Mouse (Mus musculus) embryonic facial prominence, embryonic 12.5 days (tissue): ENCODE results near the gene Cdc20. TPM values are rescaled to one million over a fixed set of nuclear protein-coding genes. Genes with fewer than 3 reads are reported as not detected.

ENCODE experiments used
- ATAC-seq: fragments of 200-750 bp; cut with Nextera tagmentation; 2 replicates; pipeline ENCODE4 v1.8.0; 2017; ENCODE audit not compliant: insufficient number of reproducible peaks, insufficient read depth, low FRiP score, low TSS enrichment
- H3K27ac ChIP-seq: fragments of 300-500 bp; sonication (generic); 2 replicates; pipeline ENCODE4 v1.5.1; 2016; ENCODE audit warnings: mild to moderate bottlenecking
- H3K27me3 ChIP-seq: fragments of 300-500 bp; sonication (generic); 2 replicates; pipeline ENCODE4 v1.6.1; 2016; ENCODE audit warnings: mild to moderate bottlenecking, moderate library complexity
- H3K36me3 ChIP-seq: fragments of 300-500 bp; sonication (generic); 2 replicates; pipeline ENCODE4 v1.6.1; 2016; ENCODE audit warnings: mild to moderate bottlenecking
- H3K4me1 ChIP-seq: fragments of 300-500 bp; sonication (generic); 2 replicates; pipeline ENCODE4 v1.6.1; 2016
- H3K4me2 ChIP-seq: fragments of 300-500 bp; sonication (generic); replicated peaks from 2 replicates; pipeline ENCODE4 v1.6.1; 2016; ENCODE audit warnings: mild to moderate bottlenecking, moderate library complexity
- H3K4me3 ChIP-seq: fragments of 300-500 bp; sonication (generic); 2 replicates; pipeline ENCODE4 v1.5.1; 2016; ENCODE audit warnings: mild to moderate bottlenecking
- H3K9ac ChIP-seq: fragments of 300-500 bp; sonication (generic); 2 replicates; pipeline ENCODE4 v1.6.1; 2016; ENCODE audit warnings: mild to moderate bottlenecking, moderate library complexity
- H3K9me3 ChIP-seq: fragments of 300-500 bp; sonication (generic); 2 replicates; pipeline ENCODE4 v1.6.1; 2016; ENCODE audit warnings: mild to moderate bottlenecking, moderate library complexity
- WGBS: fragments of 180-500 bp; shearing (Covaris S2); methylation state at CpG from one replicate; pipeline ENCODE4 v1.1.7; 2016; 5-methylcytosine and 5-hydroxymethylcytosine counted together
- polyA plus RNA-seq: library from polyadenylated mRNA; unstranded; fragments of >200 nt; fragmentation: Nextera tagmentation; extraction: Ambion mirVana; gene quantifications from 2 replicates; pipeline ENCODE4 v1.2.1, GENCODE M21; 2016

The Cdc20 gene
- polyA plus RNA-seq, 1 experiment from 2014 or later: 250 TPM

DNA sequence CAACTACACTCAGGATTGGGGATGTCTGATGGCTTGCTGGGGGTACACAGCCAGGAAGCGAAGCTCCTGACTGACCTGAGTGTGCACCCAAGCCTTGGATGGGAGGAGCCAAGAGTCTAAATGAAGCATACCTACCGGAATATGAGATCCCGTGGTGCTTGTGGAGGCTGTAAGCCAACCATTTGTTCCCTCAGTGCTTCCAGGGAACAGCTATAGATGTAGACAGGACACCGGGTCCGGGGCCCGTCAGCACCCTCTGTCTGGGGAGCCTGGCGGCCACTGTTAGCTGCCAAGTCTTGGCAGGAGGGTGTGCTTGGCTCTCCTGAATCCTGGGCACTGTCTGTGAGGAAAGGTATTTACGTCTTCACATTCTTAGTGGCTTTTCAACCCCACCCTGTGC, 49.8 kb downstream of the Cdc20 start:
- no peak overlapping the region for H3K4me2 ChIP-seq
- H3K36me3 ChIP-seq: peaks cover 100% of the 10 kb centered on the region
- no peaks in the 10 kb centered on the region for H3K4me1 ChIP-seq
- no peak overlapping the region for H3K27ac ChIP-seq
- no peak overlapping the region for H3K9ac ChIP-seq
- no peak for ATAC-seq
- H3K9me3 ChIP-seq: no peaks in the 10 kb centered on the region
- 92% methylated on average over 8 of the region's 8 CpGs for WGBS
- no peak overlapping the region for H3K4me3 ChIP-seq
- no peaks in the 10 kb centered on the region for H3K27me3 ChIP-seq

DNA sequence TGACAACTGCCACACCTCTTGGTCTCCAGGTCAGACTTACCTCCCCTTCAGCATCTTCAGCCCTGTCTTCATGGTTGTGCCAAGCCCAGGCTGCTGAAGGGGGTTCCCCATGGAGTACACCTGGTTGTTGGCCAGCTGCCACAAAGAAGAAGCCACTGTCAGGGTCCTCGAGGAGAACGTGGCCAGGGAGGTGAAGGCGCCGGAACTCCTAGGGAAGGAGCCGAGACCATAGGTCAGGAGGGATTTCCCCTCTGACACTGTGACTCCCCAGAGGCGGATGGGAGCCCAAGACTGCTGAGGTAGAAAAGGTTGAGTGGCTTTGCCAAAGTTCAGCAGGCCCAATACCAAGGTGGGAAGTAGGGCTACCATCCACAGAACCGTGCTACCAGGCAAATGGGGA, 53.9 kb downstream of the Cdc20 start:
- ATAC-seq: no peak
- no peaks in the 10 kb centered on the region for H3K9me3 ChIP-seq
- no peak overlapping the region for H3K4me3 ChIP-seq
- peaks cover 95% of the 10 kb centered on the region for H3K36me3 ChIP-seq
- WGBS: 90% methylated on average over 7 of the region's 7 CpGs
- no peak overlapping the region for H3K9ac ChIP-seq
- H3K4me2 ChIP-seq: no peak overlapping the region
- no peaks in the 10 kb centered on the region for H3K4me1 ChIP-seq
- H3K27me3 ChIP-seq: no peaks in the 10 kb centered on the region
- no peak overlapping the region for H3K27ac ChIP-seq

Other genes starting within 250 kb of the Cdc20 start
- 90.7 and 98.6 TPM in 2 replicates for gene Ptprf, start 145.9 kb downstream of the Cdc20 start, polyA plus RNA-seq
- gene Szt2, start 28.1 kb downstream of the Cdc20 start, polyA plus RNA-seq: 11.1 and 11.3 TPM in 2 replicates
- 125 TPM in 2 replicates for gene Med8, start 28.0 kb downstream of the Cdc20 start, polyA plus RNA-seq
- gene Elovl1, start 9.3 kb downstream of the Cdc20 start, polyA plus RNA-seq: 48.4 and 50.3 TPM in 2 replicates
- gene Mpl, start 20.2 kb upstream of the Cdc20 start, polyA plus RNA-seq: 0.61 and 0.64 TPM in 2 replicates
- gene Tie1, start 52.7 kb upstream of the Cdc20 start, polyA plus RNA-seq: 23.3 and 25.5 TPM in 2 replicates
- gene 2610528J11Rik, start 89.6 kb upstream of the Cdc20 start, polyA plus RNA-seq: 1.8 TPM in 2 replicates
- 0.80 and 0.87 TPM in 2 replicates for gene Tmem125, start 106.7 kb upstream of the Cdc20 start, polyA plus RNA-seq
- gene Cfap57, start 183.4 kb upstream of the Cdc20 start, polyA plus RNA-seq: 0.41 and 0.46 TPM in 2 replicates
- 154 and 165 TPM in 2 replicates for gene Ebna1bp2, start 183.4 kb upstream of the Cdc20 start, polyA plus RNA-seq
- gene Olfr62, start 221.6 kb upstream of the Cdc20 start, polyA plus RNA-seq: not detected in 2 replicates